Mouse (Mus musculus): ENCODE results near the gene Gm45213.

Gene Gm45213

DNA sequence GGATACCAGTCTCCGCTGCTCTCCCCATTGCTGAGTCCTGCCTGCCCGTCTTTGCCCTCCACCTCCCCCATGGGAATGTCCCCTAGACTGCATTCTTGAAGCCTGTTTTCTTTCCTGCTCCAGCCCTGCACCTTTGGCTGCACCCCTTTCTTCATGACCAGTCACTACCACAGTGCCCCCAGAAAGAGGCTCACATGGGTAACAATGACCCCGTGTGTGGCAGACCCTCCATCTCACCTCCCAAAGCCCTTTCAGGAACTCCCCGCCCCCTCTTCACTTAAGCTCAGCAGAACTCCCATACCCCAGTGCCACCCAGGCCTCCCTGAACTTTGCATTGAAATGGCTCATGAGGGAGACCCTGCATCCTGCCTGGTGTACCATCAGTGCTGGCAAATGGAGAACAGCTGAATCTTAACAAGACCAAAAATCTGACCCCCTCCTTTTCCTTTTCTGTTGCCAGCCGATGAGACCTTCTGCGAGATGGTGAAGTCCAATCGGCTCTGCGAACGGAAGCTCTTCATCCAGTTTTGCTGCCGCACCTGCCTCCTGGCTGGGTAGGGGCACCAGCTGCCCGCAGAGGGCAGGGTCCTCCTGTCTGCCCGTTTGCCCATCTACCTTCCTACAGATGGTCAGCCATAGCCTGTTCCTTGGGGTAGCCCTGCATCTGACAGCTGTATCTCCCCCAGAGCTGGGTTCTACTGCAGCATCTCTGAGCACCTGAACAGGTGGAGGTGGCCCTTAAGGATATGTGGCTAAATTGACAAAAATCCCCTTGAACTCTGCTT lies 5.2 kb downstream of the Gm45213 start:
- no peak for DNase-seq (ENCODE audit: low spot score)

DNA sequence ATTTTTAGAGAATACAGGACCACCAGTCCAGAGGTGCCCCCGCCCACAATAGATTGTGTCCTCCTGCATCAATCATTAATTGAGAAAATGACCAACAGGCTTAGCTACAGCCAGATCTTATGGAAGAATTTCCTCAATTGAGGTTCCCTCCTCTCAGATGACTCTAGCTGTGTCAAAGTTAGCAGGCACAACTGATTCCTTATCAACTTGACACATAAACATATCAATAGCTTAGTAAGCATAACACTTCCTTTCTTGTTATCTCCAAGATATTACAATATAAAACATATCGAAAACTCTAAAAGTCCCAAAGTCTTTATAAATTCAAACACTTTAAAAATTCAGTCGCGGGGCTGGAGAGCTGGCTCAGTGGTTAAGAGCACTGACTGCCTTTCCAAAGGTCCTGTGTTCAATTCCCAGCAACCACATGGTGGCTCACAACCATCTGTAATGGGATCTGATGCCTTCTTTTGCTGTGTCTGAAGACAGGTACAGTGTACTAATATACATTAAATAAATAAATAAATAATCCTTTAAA lies 10.6 kb downstream of the Gm45213 start:
- DNase-seq (ENCODE audit: low spot score) = no peak

DNA sequence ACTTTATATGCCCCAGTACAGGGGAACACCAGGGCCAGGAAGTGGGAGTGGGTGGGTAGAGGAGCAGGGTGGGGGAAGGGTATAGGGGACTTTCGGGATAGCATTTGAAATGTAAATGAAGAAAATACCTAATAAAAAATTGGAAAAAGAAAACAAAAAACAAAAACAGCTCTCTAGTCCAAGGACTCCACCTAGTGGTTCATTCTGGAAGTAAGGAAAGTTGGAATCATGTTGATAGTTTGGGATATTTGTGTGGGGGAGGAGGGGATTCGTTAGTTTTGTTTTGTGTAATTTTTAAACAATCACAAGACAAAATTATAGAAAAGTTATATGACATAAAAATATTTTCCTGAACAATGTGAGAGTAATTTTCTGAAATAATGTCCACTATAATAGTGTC lies 12.0 kb downstream of the Gm45213 start:
- peak; percentile 38 for DNase-seq (ENCODE audit: low spot score)

DNA sequence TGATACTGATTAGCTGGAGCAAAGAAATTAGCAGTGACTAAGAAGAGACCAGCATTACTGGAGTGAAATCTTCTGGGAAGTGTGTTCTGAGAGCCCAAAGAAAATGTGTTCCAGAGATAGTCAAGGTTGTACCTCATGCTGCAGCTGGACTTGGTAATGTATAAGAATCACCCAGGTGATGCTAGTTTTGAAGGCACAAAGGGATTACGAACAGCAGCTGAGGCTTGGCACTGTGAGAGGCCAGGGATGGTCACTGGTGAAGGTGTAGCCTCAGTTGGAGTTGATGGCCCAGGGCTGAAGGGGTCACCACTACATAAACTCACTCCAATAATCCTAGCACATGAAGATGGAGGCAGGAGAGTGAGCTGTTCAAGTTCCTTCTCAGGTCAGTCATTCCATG lies 15.3 kb downstream of the Gm45213 start, which contains the start of gene Snrpa1:
Snrpa1 (plus strand) TSS at position 301 of the 400 bp plus-strand sequence.
- no peak for DNase-seq (ENCODE audit: low spot score)

DNA sequence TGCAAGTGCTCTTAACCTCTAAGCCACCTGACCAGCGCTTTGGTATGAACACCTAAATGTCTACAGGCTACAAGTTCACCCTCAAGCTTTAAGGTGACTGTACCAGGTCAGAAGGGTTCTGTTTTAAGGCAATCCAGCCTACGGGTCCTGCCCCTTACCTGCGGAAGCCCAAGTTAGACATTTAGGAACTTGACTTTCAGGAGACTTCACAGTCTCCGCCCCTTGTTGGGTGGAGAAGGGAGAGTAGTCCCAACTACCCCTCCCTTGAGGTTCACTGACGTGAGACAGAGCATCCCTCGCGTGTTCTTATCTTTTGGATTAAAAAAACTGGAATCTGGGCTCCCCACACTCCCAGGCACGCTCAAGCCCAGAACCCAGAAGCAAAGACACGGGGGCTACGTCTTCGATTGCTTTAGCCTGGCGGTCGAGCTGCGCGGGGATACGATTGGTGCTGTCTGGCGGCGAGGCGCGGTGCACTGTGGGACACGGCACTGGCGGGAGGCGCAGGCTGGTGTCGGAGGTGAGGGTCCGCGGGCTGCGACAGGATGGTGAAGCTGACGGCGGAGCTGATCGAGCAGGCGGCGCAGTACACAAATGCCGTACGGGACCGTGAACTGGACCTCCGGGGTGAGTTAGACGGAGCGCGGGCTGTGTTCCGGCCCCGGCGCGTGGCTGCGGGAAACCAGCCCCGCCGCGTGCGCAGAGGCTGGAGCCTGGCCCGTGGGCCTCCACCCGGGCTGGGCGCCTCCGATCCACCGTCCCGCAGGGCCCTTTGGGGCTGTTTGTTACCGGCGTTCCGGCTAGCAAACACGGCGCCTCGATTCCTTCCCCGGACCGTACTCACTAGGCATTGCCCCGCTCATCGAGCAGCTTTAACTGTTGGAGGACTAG lies 16.9 kb downstream of the Gm45213 start:
- DNase-seq (ENCODE audit: low spot score) = peak; percentile 79

DNA sequence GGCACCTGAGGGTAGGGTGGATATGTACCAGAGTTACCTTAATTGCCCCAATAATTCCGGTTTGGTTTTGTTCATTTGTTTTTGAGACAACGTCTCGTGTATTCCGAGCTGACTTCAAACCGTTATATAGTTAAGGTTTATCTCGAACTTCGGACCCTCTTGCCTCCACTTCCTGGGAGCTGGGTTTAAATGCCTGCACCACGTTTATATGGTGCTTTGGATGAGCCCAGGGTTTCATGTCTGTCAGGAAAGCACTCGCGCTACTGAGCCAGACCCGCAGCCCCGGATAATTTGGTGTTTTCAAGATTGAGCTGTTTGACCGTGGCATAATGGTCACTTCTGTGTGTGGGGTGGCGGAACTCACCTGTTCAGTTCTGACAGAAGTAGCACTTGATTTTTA lies 17.7 kb downstream of the Gm45213 start:
- peak; percentile 16 for DNase-seq (ENCODE audit: low spot score)

DNA sequence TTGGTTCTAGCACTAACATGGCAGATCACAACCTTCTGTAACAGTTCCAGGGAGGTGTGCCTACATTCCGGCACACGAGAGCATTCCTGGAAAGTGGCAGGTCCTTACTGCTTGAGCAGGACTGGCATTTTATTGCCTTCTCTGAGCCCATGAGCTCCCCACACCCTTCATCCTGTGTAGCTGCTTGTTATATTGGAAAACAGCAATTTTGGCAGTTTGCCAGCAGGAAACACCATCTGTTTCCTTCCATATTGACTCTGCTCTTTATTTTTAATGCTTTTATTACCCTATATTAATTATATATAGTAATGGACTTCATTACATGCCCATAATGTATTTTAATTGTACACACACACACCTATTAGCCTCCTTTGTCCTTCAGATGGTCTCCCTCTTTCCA lies 33.0 kb downstream of the Gm45213 start:
- DNase-seq (ENCODE audit: low spot score) = no peak

DNA sequence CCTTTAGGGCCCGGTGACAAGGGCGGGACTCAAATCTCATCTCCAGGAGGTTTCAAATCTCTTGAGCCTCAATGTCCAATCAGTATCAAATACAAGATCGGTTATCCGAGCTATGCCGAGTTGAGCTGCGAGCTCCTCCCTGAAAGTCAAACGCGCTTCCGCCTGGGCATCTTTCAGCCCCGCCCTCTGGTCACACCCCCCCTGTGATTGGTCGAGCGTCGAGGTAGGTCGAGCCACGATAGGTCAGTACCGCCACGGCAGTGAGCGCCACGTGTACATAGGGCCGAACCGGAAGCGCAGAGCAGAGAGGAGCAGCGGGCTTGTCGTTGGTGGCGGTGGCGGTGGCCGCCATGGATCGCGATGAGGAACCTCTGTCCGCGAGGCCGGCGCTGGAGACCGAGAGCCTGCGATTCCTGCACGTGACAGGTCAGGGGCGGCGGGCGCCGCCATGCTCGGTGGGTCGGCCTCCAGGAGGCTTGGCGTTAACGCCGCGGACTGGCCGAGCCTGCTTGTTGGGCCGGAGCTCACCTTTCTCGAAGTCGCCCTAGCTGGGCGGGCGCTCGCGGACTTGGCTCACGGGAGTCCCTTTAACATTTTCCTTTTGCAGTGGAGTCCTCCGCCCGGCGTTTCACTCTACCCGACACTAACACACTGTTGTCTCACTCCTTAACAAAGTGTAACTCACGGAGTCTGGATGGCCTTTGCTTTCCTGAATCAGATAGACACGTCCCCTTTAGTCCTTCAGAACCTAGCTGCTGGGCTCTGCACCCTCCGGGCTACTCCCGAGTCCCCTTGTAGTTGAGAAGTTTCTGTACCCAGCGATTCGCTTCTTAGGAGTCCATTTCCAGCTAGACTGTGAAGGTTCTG lies 36.2 kb downstream of the Gm45213 start, which contains the start of gene Selenos:
Selenos (plus strand) TSS at position 286 of the 867 bp plus-strand sequence.
- peak; percentile 96 for DNase-seq (ENCODE audit: low spot score)

DNA sequence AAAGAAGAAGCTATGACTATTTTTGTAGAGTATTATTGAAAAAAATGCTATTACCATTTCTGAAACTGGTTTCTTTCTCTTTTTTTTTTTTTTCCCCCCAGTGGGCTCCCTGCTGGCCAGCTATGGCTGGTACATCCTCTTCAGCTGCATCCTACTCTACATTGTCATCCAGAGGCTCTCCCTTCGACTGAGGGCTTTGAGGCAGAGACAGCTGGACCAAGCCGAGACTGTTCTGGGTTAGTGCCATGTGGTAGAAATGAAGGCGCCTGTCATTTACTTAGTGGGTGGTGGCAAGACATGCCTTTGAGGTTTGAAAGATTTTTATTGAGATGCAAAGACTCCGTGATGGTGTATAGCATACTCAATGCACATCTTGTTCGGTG lies 36.8 kb downstream of the Gm45213 start:
- no peak for DNase-seq (ENCODE audit: low spot score)

DNA sequence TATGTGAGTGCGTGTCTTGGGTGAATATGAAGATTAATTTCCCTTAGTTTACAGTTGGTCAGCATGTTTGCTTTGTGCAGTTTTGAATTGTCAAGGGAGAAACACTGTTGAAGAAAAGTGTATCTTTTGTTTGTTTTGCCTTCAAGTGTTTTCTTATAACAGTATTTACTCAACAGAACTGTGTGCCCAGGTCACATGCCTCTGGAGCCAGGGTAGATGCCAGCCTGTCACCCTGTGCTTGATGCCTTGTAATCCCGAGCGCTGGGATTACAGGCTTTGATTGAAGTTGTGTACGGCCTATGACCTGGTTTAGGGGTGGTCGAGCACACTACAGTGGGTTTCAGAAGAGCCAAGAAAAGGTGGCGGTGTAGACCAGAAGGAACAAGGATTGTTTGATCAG lies 40.4 kb downstream of the Gm45213 start:
- no peak for DNase-seq (ENCODE audit: low spot score)

DNA sequence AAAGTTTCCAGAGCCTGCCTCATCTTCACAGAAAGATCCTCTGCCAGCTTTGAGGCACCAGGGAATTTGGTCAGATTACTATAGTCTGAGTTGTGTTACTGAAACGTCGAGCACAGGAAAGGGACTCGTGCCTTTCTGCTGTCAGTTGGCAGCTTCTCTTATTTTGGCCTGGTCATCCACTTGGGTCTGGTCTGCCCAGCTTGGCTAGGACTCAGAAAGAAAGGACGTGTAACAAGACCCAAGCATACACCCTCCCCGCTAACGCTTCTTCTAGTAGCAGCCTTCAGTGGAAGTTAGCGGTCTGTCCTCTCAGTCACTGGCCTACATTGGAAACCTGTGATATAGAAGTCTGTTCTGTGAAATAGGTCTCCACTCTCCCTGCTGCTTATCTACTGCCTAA lies 41.1 kb downstream of the Gm45213 start:
- no peak for DNase-seq (ENCODE audit: low spot score)

DNA sequence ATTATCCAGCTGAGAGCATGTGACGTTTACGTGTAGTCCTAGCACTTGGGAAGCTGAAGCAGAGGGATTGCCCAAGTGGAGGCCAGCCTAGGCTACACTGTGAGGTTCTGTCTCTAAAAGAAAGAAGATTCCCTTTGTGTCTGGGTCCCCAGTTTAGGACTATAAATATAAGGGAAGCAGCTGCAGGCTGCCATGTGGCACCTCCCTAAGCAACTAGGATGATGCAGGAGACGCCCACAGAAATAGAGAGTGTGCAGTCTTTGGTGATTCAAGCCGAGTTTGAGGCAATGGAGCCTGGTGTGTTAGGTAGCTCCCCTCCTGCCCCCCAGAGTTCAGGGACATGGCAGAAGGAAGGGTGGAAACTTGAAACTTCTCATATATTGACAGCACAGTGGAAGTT lies 44.2 kb downstream of the Gm45213 start:
- DNase-seq (ENCODE audit: low spot score) = no peak

DNA sequence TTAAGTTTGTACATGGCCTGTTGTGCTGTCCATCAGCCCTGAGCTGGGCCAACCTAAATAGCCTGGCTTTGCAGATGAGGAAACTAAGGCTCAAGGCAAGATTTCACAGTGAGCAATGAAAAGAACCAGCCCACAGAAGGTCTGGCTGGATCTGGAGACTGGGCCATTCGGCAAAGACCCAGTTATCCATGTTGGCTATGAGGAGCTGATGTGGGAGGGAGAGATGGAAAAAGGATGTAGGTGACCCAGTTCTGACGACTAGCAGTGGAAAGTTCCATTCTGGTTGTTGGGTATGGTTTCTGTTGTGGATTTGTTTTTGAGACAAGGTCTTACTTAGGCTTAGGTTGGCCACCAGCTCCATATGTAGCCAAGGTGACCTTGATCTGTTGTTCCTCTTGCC lies 44.7 kb downstream of the Gm45213 start:
- DNase-seq (ENCODE audit: low spot score) = no peak

DNA sequence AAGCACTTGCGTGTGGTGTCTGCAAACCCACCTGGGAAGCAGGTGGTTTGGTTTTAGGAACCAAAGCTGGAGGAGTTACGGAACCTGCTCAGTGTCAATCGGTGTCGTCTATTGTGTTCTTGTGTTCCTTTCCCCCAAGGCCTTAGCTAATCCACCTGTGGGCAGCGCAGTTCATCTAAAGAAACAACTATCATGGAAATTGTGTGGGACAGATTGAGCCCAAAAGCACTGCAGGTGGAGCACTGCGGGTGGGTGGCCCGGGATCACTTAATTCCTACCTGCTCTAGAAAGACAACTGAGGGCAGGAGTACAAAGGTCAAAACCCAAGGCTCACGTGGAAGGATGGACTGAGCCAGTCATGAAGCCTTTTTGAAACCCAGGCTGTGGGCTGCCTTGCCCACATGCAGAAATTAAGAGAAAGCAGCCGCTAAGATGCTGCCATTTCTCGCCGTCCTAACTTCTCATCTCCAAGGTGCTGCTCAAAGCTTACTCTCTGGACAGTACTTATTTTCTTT lies 47.3 kb downstream of the Gm45213 start:
- no peak for DNase-seq (ENCODE audit: low spot score)

DNA sequence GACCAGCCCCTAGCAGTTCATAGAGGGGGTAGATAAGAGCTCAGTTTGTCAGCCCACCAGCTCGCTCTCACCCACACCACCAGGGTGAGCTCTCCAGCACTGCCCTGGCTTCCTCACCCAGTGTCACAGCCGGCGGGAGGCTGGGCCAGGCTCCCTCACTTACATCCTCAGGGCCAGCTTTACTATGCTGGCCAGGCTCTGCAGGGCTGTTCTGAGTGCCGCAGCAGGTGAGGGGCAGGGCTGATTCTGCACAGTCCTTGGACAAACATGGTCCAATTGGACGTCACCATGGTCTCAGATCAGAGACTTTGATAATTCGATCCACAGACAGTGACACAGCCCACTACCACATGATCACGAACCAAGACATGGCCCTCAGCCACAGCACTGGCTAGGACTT lies 48.2 kb downstream of the Gm45213 start:
- DNase-seq (ENCODE audit: low spot score) = no peak

DNA sequence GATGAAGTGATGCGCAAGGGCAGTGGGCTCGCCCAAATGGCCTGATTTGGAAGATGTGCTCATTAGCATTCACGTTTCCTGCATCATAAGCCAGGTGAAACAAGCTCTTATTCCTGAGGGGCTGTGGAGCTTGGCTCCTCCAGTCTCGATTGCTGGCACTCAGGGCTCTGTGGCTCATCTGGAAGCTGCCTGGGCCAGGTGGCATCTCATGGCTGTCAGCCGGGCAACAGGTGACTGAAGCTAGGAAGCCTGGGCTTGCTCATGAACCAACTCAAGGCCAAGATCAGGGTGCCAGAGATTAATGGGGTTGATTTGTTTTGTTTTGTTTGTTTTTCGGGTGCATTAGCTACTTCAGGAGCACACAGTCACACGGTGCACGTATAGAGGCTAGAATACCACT lies 49.3 kb downstream of the Gm45213 start:
- no peak for DNase-seq (ENCODE audit: low spot score)

DNA sequence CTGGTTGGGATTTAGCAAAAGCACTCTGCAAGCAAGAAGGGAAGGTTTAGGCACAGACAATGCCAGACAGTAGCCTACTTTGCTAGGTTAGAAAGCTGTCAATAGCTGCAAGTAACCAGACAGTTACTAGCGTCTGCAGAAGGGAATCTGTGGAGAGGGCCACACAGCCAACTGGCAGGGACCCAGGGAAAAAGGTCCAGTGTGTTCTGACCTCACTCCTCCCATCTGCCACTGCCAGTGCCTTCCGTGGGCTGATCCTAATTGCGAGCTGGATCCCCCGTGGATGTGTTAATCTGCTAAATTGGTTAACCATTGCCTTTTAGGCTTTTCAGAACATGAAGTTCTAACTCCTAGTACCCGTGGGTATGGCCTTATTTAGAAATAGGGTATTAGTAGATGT lies 50.7 kb downstream of the Gm45213 start:
- no peak for DNase-seq (ENCODE audit: low spot score)

DNA sequence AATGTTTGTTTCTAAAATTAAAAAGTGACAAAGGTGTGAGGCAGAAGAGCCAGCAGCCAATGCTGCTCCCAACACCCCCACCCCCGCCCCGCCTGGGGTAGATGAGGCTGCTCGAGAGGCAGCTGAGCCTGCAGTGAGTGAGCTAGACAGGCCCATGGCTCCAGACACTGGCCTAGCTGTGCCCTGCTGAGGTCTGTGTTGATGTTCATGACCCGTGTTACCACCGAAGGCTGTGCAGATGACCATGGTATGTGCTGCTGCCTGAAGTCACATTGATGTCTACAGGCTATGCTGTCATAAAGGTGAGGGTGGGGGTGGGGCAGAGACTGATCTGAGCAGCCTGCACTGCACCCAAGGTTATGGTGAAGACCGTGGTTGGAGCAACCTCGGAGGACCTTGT lies 55.4 kb downstream of the Gm45213 start:
- no peak for DNase-seq (ENCODE audit: low spot score)

DNA sequence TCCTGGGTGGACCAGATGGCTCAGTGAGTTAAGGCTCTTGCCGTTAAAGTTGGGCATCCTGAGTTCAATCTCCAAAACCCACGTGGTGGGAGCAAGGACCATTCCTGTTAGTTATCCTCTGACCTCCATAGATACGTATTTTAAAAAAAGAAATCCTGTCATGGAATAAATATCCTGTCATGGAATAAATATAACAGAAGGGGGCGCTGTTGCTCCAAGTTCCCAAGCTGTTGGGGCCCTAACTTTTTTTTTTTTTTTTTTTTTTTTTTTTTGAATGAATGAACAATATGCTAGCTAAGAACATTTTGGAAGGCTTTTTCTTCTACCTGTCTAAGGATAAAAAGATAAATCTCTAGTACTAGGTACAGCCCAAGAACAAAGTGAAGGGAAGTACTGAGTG lies 58.5 kb downstream of the Gm45213 start:
- DNase-seq (ENCODE audit: low spot score) = peak; percentile 67

DNA sequence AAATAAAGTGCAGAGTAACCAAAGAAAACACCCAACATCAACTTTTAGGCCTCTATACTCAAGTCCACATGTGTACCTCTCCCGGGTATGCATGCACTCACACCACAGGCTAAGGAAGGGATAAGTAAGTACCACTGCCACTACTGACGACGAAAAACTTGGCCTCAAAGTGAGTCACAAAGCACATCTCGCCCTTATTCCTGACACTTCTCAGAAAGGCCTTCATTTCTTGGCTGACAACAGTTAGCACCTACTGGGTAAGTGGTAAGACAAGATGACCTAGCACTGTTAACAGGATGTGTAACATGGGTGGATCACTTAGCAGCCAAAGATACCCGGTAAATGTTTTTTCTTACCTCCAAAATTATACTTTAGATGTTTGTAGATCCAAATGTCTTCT lies 61.1 kb downstream of the Gm45213 start:
- no peak for DNase-seq (ENCODE audit: low spot score)

DNA sequence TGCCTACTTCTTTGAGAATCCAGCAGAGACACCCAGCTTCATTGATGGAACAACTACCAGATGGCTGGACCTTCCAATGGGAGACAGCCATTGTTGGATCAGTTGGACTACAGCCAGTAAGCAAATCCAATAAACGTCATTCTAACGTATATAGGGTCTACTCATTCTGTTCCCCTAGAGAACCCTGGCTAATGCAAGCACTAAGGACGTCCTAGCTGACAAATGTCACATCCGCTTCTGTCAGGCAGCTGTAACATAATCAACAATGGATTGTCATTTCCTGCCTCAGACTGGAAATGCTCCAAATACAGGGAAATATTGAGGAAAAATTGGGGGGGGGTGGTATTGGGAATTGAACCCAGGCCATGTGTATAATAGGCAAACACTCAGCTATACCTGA lies 62.4 kb downstream of the Gm45213 start:
- DNase-seq (ENCODE audit: low spot score) = no peak

DNA sequence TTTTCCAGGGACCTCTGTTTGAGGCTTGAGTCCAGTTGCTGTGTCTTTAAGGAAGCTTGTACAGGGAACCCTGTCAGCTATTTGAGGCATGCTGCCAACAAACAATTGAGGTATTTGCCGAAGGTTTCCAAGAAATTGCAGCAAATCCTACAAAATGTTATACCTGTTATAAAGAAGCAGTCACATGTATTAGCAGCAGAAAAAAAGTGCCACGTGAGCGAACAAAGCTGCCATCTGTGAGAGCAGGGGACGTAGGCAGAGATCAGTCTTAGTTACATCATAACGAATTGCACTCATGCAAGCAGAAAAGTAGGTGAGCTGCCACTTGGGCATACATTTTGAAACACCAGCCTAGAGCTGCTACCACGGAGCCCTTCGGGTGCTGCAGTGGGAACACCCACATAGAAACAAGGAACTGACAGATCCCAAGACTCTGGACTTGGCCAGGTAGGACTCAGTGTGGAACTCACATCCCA lies 63.2 kb downstream of the Gm45213 start:
- no peak for DNase-seq (ENCODE audit: low spot score)

All from c-Kit-positive CD71-positive TER-119-positive erythroid progenitor cells, embryonic 14.5 days (primary cell).